Comparison of ENCODE assay signal across 18 mouse cellular contexts in the genomic region with DNA sequence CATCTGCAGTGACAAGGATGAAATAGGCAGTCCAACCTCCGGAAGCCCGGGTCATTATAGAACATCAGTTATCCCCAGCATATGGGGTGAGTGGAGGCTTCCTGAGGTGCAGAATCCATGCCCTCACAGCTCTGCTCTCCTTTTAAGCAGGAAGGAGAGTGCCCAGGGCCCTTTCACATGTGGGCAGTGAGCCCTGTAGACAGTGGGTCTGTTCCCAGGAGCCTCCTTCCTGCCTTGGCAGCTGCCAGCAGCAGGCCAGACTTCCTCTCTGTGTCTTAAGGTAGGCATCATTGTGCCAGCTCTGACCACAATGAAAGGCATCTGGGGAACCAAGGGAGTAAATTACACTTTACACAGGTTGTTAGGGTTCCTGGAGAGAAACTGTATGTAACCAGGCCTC. TPM values are rescaled to one million over a fixed set of nuclear protein-coding genes. Genes with fewer than 3 reads are reported as not detected.
A peak's percentile ranks its signal among the peaks of the same experiment; 100 is the strongest.
DNase-seq lines count a peak whose midpoint lies in the region; ATAC-seq lines count a peak whose summit lies in the region.
"Had no signal": no experiment of that assay in that cellular context is flagged by ENCODE, and none has a peak within 500 bp of the region (broad histone marks: within the 10 kb centered on the region; RNA-seq: fewer than 3 reads in every experiment).

No protein-coding gene starts in this region.

- peak; percentile 18 for ATAC-seq in inflammation-experienced regulatory T-cells, adult 6 months
- ATAC-seq: forebrain, embryonic 14.5 days; intestine, embryonic 15.5 days; midbrain, embryonic 13.5 days had no signal

- DNase-seq in cerebellum, postnatal 25 days, result peak; percentile 16 to 22
- no peak for DNase-seq in cerebellum, adult 11 months
- peak; percentile 39 for DNase-seq in T-cell, adult 2 months (ENCODE audit: low spot score)
- DNase-seq in thymus, postnatal 25 days, result peak; percentile 42
- DNase-seq in neural tube, embryonic 10.5 days (ENCODE audit: extremely low spot score, low spot score), result no peak
- DNase-seq in adrenal gland, postnatal 14 days, result no peak
- DNase-seq in layer of hippocampus, postnatal 10 days (ENCODE audit: low spot score in 2 of 2), result no peak
- DNase-seq: adrenal gland, postnatal 10 days; cerebellum, adult 18-20 months; gastrocnemius, postnatal 10 days; heart, adult 2 months; kidney, adult 9 months; kidney, postnatal 25 days; layer of hippocampus, adult 9-11 months had no signal

RNA-seq across cellular contexts. Expression of a gene that starts 14.3 kb away (rescaled TPM):
- polyA plus RNA-seq in inflammation-experienced regulatory T-cells, adult 6 months (2017; shearing (Covaris generic)), result 100 to 1,000 TPM; 257 to 323 (median 288) TPM
- 4.3 and 20.3 TPM in 2 replicates for total RNA-seq in adrenal gland, postnatal 14 days (2021)
- 1 to 10 TPM; 3.3 to 3.5 TPM for total RNA-seq in layer of hippocampus, postnatal 10 days (2021)

Comparison
In these comparisons a context has a peak if more than half of its experiments do, and no peak if none do; other contexts are left out.
1. DNase-seq: peak in cerebellum, postnatal 25 days (2 of 2), T-cell, adult 2 months (single experiment) and thymus, postnatal 25 days (single experiment); none in cerebellum, adult 11 months (single experiment), neural tube, embryonic 10.5 days (single experiment), adrenal gland, postnatal 14 days (single experiment) and layer of hippocampus, postnatal 10 days (0 of 2).